Mouse (Mus musculus) thymus, postnatal 25 days (tissue): ENCODE results near the gene Rpl13a.
"Not testable (repeated sequence)": the region's sequence is repeated elsewhere in the genome, so short reads cannot be mapped to it uniquely, and the experiment has no call there.

ENCODE experiments used
- DNase-seq: peaks from one replicate; pipeline ENCODE4 v3.0.0; 2022

Rpl13a gene

GRCm38 (mm10) chr7:45111940-45112339, 16.6 kb downstream of the Rpl13a start:
- no peak for DNase-seq

DNA sequence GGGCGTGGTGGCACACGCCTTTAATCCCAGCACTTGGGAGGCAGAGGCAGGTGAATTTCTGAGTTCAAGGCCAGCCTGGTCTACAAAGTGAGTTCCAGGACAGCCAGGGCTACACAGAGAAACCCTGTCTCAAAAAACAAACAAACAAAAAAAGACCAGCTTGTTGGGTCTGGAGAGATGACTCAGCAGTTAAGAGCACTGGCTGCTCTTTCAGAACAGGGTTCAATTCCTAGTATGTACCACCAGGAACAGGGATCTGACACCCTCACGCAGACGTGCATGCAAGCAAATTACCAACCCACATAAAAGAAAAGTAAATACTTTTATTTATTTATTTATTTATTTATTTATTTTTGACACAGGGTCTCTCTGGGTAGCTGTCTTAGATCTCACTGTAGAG, 18.5 kb downstream of the Rpl13a start:
- DNase-seq: not testable (repeated sequence)

DNA sequence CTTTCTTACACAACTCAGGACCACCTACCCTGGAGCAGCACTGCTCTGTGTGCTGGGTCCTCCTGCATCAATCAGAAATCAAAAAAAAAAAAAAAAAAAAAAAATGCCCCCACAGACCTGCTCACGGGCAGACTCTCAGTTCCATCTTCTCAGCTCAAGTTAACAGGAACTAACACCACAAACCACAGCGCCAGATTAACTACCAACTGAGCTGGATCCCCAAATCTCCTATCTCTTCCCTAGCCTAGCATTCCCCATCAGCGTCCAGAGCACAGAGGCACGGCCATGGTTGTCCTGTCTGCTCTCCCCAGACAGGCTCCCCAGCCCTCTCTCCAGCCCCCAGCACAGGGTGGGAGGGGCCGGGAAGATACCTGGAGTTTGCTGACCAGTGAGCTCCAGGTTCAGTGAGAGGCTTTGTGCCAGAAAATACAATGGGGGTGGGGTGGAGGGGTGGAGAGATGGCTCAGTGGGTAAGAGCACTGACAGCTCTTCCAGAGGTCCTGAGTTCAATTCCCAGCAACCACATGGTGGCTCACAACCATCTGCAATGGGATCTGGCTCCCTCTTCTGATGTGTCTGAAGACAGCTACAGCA, 21.4 kb downstream of the Rpl13a start:
- DNase-seq: no peak

- no peak for DNase-seq
Observed at GRCm38 (mm10) chr7:45106441-45106840, 22.1 kb downstream of the Rpl13a start.

- no peak for DNase-seq
Observed at GRCm38 (mm10) chr7:45105491-45105890, 23.1 kb downstream of the Rpl13a start.

- DNase-seq: no peak
Observed at GRCm38 (mm10) chr7:45104941-45105340, 23.6 kb downstream of the Rpl13a start.

DNA sequence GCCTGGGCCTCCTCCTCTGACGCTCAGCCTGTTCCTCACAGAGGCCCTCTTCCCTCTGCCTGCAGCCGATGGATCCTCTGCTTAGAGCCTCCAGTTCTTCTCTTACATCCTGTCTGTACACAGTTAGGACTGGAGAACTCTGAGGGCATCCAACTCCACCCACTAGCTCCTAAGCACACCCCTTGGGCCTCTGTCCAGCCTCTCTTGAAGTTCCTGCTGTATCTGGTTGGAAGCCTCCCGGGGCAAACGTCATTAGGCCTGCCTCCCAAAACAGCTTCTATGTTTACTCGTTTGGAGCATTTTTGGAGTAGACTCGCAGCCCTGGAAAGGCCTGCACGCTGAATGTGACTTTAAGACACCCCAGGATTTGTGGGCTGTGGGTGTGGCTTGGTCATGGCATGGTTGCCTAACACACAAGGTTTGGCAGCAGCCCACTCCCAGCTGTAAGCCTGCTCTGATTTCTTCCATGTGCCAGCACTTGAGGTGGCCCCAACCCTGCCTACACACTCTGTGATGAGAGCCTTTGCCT, 24.8 kb downstream of the Rpl13a start, which contains the start of gene Fcgrt:
Fcgrt (minus strand) TSS at position 200 of the 529 bp plus-strand sequence.
- DNase-seq: no peak

DNA sequence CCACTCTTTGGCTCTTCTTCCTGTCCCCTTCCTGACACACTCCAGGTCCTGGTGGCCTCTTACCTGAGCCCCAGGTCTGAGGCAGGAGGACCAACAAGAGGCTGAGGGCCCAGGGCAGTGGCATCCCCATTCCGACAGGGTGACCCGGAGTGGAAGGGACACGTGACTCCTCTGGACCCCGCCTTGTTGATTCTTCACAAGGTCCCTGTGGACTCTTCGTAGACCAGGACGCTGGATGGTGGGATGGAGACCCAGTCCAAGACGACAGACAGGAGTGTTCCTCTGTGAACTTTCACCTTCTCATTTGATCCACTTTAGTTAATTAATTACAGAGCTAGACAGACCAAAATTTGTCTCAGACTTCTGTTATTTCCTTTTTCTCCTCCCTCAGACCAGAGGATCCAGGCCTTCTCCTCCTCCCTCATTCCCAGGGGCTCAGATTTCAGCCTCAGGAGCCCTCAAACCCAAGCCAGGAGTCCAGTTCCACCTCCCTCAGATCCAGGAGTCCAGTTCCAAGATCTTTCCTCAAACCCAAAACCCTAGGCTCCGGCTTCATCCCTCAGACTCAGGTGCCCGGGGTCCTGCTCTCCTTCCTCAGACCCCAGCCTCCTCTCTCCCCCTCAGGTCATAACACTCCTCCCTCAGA, 25.5 kb downstream of the Rpl13a start:
- DNase-seq: no peak

DNA sequence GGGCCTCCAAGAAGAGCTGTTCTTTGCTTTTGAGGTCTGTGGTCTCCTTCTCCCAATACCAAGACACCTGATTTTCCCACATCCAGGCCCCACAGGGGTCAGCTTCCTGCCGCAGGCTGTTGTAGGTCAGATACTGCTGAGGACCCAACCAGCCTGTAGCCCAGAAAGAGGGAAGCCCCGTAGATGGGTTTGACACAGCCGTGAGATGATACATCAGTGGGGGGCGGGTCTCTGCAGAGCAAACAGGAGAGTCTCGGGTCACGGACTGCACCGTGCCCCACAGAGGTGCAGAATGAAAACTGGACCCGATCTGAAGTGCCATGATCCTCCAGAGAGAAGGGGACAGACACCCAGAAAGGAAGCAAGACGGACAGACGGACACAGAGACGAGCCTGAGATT, 26.1 kb downstream of the Rpl13a start:
- DNase-seq: no peak

DNA sequence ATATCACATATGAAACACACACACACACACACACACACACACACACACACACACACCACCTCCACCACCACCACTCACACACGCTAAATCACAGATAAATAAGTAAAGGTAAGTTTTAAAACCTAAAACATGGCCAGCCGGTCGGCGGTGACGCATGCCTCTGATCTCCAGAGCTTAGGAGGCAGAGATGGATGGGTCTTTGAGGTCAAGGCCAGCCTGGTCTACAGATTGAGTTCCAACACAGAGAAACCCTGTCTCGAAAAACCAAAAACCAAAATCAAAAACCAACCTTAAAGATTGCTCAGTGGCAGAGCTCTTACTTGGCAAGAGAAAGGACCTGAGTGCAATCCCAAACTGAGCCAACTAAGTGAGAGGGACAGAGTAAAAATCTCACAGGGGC, 28.5 kb downstream of the Rpl13a start:
- no peak for DNase-seq

DNA sequence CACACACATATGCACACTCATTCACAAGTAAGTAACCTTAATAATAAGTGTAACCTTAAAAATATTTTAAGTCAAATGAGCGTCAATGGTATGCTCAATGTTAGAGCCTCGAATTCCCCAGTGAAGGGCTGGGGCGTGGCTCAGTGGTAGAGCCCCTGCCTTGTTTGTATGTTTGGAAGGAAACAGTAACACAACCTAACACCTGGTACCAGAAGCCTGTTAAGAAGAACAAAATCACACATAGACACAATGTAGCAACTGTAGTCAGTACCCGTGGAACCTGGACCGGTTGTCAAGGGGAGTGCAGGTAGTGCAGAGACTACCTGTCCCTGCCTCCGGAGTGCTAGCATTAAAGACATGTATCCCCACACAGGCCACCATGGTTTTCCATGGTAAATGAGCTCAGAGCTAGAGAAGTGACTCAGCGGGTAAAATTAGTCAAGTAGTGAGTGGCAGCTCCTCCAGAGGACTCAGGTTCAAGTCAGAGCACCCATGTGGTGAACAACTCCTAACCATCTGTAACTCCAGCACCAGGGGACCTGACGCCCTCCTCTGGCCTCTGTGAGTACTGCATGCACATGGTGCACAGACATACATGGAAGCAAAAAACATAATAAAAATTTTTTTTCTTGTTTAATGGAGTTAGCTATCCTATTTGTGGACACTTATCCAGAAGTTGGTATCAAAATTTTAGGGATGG, 29.9 kb downstream of the Rpl13a start:
- DNase-seq: no peak

GRCm38 (mm10) chr7:45097479-45097878, 31.1 kb downstream of the Rpl13a start:
- DNase-seq: no peak

DNA sequence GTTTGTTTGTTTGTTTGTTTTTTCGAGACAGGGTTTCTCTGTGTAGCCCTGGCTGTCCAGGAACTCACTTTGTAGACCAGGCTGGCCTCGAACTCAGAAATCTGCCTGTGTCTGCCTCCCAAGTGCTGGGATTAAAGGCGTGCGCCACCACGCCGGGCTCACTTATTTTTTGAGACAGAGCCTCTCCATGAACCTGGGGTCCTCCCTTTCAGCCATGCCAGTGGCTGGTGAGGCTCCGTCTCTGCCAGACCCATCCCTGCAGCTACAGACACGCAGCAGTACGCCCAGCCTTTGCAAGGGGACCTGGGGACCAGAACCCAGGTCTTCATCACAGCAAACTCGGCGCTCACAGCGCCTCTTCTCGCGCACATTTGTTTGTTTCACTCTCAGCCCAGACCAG, 32.6 kb downstream of the Rpl13a start:
- not testable (repeated sequence) for DNase-seq

DNA sequence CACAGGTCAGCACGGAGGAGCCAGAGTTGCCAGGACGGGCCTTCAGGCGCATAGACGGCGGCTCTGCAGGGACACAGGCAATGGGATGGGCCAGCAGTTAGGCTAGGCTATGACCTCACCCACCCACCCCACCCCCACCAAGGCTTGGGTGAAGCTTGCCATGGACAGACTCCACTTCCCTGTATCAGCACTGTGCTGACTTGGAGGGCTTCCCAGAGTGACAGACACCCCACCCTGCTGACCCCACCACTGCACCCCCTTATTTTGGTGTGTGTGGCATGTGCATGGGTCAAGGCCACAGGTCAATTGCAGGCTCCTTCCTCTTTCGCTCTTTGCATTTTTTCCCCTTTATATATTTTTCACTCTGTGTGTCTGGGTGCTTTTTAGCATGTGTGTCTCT, 33.2 kb downstream of the Rpl13a start:
- DNase-seq: no peak

- no peak for DNase-seq
Observed at GRCm38 (mm10) chr7:45094121-45094520, 34.4 kb downstream of the Rpl13a start.

DNA sequence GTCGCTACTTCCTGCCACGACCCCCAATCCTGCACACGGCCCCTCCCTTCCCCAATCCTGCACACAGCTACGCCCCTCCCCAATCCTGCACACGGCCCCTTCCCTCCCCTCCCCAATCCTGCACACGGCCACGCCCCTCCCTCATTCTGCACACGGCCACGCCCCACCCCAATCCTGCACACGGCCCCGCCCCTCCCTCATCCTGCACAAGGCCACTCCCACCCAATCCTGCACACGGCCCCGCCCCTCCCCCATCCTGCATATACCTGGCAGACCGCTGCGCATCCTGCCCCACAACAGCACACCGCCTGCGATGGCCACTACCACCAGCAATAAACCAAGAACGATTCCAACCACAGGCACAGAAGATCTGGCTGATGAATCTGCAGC, 35.0 kb downstream of the Rpl13a start:
- DNase-seq: no peak

- no peak for DNase-seq
Observed at GRCm38 (mm10) chr7:45092828-45093515, 35.6 kb downstream of the Rpl13a start.

DNA sequence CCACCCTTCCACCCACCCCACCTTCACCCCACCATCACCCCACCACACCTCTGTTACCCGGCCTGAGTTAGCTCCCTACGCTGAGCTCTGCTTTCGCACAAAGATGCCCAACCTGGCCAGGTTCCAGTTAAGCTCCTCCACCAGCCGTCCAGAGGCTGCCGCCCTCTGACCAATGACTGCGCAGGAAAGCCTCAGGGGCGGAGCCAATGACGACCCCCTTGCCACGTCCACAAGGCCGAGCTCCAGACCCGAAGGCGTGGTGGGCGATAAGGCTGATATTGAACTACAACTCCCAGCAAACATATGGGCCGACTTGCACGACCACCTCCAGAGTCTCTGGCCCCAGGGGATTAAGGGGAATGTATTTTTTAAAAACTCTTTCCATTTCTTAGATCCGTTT, 36.5 kb downstream of the Rpl13a start, which contains the start of gene Rcn3:
Rcn3 (minus strand) TSS at position 174 of the 400 bp plus-strand sequence.
- no peak for DNase-seq

- no peak for DNase-seq
Observed at GRCm38 (mm10) chr7:45091001-45091990, 37.3 kb downstream of the Rpl13a start.

DNA sequence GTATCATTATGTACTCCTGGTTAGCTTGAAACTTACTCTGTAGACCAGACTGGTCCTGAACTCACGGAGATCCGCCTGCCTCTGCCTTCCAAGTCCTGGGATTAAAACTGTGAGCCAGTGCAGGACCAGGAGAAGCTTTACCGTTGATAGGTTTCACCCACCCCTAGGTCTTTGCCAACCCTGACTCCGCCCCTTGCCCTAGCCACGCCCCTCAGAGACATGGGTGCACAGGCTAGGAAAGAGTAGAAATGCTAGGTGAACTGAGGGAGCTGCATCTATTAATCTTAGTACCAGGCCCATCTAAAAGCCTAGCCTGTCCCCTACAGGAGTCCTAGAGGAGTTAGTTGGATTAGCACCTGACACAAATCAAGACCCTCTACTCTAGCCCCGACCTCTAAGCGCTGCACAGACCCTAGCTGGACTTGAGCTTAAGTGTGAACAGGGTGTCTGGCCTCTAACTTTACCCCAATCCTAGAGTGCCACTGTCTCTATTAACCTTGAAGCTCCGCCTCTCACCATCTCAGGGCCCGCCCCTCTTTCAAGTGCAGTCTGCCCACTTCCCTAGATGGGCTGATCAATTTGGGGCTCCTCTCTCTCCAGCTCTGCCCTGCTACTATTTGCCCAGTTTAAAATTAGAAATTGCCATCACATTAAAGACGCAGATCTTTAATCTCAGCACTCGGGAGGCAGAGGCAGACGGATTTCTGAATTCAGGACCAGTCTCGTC, 38.1 kb downstream of the Rpl13a start:
- DNase-seq: peak; percentile 40

- DNase-seq: no peak
Observed at GRCm38 (mm10) chr7:45088597-45088996, 40.0 kb downstream of the Rpl13a start.
